Mouse (Mus musculus) right cerebral cortex, postnatal 14 days (tissue): ENCODE data around the gene Adcy1.

Source experiments
- DNase-seq: peaks from one replicate; pipeline ENCODE4 v3.0.0; 2022

Gene Adcy1

DNA sequence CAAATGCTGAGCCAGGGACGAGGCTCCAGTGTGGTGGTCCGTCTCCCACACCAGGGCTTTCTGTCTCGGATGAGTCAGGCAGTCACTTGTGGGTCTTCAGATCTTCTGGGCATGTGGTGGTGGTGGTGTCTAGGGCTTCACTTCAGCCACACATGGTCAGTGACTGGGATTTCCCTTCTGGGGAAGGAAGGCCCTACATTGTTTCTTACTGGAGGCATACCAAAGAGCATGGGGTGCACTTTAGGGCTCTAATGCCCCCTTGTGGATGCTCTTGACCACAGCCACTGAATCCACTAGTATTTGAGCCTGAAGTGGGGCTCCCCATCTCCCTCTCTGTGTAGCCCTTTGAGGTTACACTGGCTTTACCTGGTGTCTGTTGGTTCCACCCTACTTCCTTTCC is 77.2 kb downstream of the Adcy1 start:
- peak; percentile 28 for DNase-seq

GRCm38 (mm10) chr11:7142725-7143124 is 79.4 kb downstream of the Adcy1 start:
- no peak for DNase-seq

- DNase-seq: no peak
Measured at GRCm38 (mm10) chr11:7144369-7144768, 81.1 kb downstream of the Adcy1 start.

GRCm38 (mm10) chr11:7145221-7145620 is 81.9 kb downstream of the Adcy1 start:
- no peak for DNase-seq

- no peak for DNase-seq
Measured at GRCm38 (mm10) chr11:7147536-7147935, 84.2 kb downstream of the Adcy1 start.

DNA sequence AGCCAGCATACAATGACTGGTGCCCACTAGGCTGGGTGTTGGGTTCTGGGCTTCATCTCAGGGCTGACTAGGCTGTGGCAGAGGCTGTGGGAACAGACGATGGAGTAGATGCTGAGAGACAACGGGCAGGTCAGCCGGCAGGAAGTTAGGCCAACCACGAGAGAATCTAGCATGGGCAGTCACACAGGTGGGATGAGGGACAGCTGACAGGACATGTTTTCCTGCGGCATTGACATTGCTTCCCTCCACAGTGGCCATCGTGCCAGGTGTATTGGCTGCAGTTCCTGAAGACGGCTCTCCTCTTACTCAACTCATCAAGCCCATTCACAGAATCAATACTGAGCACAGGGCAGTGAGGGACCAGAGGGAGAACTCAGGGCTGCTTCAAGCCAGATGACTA is 84.7 kb downstream of the Adcy1 start:
- DNase-seq: no peak

- DNase-seq: no peak
Measured at GRCm38 (mm10) chr11:7149471-7149870, 86.2 kb downstream of the Adcy1 start.

- no peak for DNase-seq
Measured at GRCm38 (mm10) chr11:7150511-7150910, 87.2 kb downstream of the Adcy1 start.

- DNase-seq: no peak
Measured at GRCm38 (mm10) chr11:7152371-7152770, 89.1 kb downstream of the Adcy1 start.

DNA sequence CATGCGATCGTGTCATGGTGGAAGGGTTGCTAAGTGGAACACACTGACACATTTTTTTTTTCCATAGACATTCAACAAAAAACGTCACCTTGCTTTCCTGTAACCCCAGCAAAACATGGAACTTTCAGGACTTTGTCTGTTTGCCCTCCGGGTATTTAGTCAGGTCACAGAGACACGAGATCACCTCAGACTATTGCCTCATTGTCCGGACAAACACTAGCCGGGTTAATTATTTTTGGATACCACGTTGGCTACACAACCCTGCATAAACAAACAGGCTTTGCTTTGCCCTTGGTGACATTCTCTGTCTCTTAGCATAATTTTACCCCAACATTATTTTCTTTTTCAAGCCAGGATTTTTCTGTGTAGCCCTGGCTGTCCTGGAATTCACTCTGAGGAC is 89.8 kb downstream of the Adcy1 start:
- DNase-seq: no peak

GRCm38 (mm10) chr11:7156427-7156826 is 93.1 kb downstream of the Adcy1 start:
- DNase-seq: no peak

- no peak for DNase-seq
Measured at GRCm38 (mm10) chr11:7158196-7158595, 94.9 kb downstream of the Adcy1 start.

DNA sequence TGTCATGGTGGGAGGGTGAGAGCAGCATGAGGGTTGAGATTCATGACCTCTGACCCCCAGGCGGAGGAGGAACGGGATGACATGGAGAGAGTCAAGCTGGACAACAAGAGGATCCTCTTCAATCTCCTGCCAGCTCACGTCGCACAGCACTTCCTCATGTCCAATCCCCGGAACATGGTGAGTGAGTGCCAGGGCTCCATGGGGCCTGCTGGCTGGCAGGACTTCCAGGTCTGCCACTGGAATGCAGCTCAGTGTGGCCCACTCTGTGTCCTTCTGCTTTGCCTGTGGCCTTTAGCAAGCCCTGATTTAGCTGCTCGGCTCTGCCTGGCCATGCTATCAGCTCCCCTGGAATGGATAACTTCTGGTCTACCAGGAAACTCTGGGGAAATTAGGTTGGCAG is 96.9 kb downstream of the Adcy1 start:
- DNase-seq: no peak

DNA sequence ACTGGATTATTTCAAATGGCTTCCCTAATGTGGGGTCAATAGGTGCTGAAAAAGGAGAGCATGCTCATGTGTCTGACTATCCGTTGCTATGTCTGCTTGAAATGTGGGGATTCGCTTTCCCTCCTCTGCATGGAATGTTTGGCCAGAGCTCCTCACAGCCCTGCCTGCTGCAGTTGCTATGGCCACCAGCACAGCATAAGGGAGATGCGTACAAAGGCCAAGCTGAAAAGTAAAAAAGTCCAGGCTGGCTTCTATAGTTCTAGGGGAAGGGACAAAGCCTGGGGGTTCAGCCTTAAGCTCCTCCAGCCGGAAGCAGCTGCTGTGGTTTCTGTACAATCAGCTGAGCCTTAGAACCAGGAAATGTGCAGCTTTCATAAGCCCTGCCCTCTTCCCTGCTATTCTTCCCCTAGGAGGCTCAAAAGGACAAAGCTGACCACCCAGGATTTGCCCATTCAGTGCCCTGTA is 97.4 kb downstream of the Adcy1 start:
- no peak for DNase-seq

DNA sequence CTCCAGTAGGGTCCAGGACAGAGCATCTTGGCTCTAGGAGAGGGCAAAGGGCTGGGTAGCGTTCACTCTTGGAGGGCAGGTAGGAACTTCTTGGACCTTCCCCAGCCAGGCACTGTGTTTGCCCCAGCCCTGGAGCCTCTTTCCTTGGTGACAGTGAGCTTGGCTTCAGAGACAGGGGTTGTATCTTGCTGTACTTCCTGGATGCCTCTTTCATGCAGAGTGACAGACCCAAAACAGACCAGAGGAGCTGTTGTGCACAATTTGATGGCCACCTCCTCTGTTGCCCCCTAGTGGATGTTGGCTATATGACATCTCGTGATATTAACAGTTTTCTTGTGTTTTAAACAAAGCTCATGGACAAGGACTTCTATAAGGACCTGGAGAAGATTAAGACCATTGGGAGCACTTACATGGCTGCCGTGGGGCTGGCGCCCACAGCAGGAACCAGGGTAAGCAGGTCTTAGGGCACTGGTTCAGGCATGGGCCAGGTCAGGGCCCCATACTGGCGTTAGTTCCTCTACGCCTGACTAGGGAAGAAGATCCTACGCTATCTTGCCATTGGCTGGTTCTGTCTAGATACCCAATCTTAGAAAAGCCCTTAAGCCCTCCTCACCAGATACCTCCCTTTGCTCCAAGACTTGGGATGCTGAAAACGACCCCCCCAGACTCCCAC is 98.3 kb downstream of the Adcy1 start:
- DNase-seq: no peak

- DNase-seq: no peak
Measured at GRCm38 (mm10) chr11:7164416-7164815, 101.1 kb downstream of the Adcy1 start.

DNA sequence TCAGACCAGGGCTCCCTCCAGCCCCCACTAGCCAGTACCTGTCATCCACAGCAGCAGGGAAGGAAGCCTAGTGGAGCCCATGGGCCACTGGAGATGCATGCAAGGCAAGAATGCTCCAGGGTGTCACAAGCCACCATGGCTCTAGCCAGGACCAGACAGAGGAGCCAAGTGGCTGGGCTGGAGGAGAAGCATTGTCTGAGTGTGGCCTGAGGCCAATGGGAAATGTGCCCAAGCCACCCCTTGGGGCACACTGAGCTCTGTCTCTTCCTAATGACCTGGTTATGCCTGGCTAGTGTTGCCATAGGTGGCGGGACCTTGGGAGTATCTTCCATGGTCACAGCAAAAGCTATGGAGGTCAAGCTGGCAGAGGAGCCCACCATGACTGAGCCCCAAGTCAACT is 106.4 kb downstream of the Adcy1 start:
- no peak for DNase-seq

DNA sequence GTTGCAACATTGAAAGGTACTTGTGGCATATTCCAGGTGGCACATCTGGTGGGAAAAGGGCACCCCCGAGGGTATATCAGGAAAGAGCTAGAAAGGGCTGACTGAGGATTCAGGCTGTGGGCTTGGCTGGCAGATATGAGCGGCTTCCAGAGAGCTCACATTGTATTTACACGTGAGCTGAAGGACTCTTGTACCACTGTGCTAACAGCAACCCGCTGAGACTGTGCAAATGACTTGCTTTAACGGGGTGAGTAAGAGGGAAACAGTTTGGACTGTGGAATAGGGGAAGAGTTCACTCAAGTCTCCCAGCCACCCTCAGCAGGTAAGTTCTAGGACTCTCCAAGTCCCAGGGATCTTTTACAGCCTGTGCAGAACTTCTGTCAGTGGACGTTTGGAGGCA is 110.4 kb downstream of the Adcy1 start:
- DNase-seq: no peak

DNA sequence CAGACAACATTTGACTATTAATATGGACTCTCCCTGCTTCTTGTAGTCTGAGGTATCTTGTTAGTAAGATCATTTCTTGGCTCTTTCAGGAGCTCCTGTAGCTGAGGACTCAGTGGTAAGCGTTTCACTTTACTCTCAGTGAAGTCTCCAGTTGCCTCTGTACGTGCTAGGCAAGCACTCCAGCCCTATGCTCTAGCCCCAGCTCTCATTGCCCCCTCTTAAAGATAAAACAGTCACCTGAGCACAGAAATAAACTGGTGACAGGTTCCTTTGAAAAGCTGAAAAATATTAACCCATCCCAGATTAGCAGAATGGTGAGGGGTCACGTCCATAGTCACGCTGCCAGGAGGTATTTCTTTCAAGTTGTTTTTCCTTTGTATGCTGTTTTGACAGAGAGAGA is 115.4 kb downstream of the Adcy1 start:
- DNase-seq: no peak

GRCm38 (mm10) chr11:7179276-7179675 is 116.0 kb downstream of the Adcy1 start:
- DNase-seq: no peak

- no peak for DNase-seq
Measured at GRCm38 (mm10) chr11:7182409-7183042, 119.2 kb downstream of the Adcy1 start.

DNA sequence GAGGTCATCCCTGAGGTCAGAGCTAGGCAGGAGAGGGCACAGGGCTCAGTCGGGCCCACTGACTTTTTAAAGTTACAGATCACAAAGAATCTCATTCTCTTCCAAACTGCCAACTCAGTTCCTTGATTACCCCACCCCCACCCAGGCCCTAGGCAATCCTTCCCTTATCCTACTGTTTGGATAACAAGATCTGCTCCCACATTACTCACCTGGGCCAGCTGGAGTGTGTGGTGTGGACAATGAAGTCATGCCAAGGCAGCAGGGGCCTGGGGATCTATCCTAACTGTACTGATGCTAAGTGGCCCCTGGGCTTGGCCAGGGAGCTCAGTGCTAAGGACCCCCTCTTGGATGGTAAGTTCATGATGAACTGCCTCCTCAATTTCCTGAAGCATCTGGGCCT is 121.1 kb downstream of the Adcy1 start:
- no peak for DNase-seq

GRCm38 (mm10) chr11:7187472-7187871 is 124.2 kb downstream of the Adcy1 start:
- DNase-seq: no peak

DNA sequence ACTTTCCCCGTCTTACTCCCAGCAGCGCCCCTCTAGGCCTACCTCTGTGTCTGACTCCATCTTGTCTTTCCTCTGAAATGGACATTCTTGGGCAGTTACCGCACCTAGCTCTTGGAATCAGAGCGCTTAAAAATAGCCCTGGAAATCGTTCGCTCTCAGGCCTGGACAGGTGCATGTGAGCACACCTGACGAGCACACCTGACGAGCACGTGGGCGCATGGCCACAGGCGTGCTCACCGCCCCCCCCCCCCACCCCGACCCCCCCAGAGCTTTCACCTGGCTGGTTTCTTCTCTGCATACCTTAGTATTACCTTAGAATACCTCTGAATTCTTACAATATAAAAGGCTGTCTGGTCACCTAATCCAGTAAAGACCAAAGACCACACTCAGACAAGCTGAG is 125.2 kb downstream of the Adcy1 start, which contains the start of gene Gm11985:
TSS of gene Gm11985 (minus strand) at position 101 of the 400 bp plus-strand sequence.
- no peak for DNase-seq

DNA sequence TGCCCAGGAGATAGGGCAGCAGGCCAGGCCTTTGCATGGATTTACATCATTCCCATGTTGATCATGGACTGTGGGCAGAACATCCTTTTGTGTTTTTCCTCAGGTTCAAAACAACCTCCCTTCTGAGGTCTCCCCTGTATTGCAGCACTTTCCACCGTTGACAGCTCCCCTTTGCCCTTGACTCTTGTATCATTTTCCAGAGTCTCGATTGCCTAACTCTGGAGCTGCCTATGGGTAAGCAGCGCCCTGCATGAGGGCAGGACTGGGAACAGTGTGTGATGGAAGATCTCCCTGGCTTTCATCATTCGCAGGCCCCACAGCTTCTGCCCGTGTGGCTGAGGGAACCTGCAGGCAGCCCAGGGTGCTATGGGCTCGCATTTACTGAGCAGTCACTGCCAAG is 129.4 kb downstream of the Adcy1 start:
- no peak for DNase-seq
